17 mouse cellular contexts compared by ENCODE assay signal in genomic region chr2:180010686-180011085, GRCm38 (mm10).
"Had no signal": no experiment of that assay in that cellular context is flagged by ENCODE, and none has a peak within 500 bp of the region (broad histone marks: within the 10 kb centered on the region; RNA-seq: fewer than 3 reads in every experiment).

No protein-coding gene starts in this region.

- H3K27ac ChIP-seq: kidney, postnatal 0 days; layer of hippocampus, adult 2 months; limb, embryonic 12.5 days; limb, embryonic 15.5 days; liver, embryonic 15.5 days; stomach, postnatal 0 days had no signal

- H3K4me1 ChIP-seq: limb, embryonic 15.5 days; liver, embryonic 15.5 days had no signal

- H3K9ac ChIP-seq: limb, embryonic 12.5 days; limb, embryonic 15.5 days; liver, embryonic 15.5 days had no signal

- H3K27me3 ChIP-seq: limb, embryonic 15.5 days had no signal

- H3K9me3 ChIP-seq: limb, embryonic 15.5 days; liver, embryonic 15.5 days had no signal

- H3K36me3 ChIP-seq: limb, embryonic 12.5 days; limb, embryonic 15.5 days; liver, embryonic 15.5 days had no signal

- DNase-seq: kidney, postnatal 25 days; layer of hippocampus, adult 9-11 months; lung, adult 2 months; lung, postnatal 14 days; lung, postnatal 4 days; midbrain, embryonic 14.5 days; right cerebral cortex, adult 18-20 months; right cerebral cortex, postnatal 14 days; right cerebral cortex, postnatal 4 days; thymus, adult 18-20 months; thymus, postnatal 36 days had no signal

- H3K4me3 ChIP-seq: layer of hippocampus, adult 2 months; limb, embryonic 12.5 days; limb, embryonic 15.5 days; liver, embryonic 15.5 days had no signal
